Mouse (Mus musculus) layer of hippocampus, postnatal 36 days (tissue): ENCODE results near the gene Rbms1. TPM values are rescaled to one million over a fixed set of nuclear protein-coding genes. Genes with fewer than 3 reads are reported as not detected.

Source experiments
- DNase-seq, 2 experiments: peaks; one replicate each; pipeline ENCODE4 v3.0.0; 2022
- total RNA-seq, 2 experiments: library from RNA; stranded (reverse); gene quantifications; 2 replicates each; pipeline ENCODE4 v1.2.3; 2021

Rbms1 gene
- total RNA-seq, 2 experiments from 2014 or later = 11.2 to 16.0 TPM

DNA sequence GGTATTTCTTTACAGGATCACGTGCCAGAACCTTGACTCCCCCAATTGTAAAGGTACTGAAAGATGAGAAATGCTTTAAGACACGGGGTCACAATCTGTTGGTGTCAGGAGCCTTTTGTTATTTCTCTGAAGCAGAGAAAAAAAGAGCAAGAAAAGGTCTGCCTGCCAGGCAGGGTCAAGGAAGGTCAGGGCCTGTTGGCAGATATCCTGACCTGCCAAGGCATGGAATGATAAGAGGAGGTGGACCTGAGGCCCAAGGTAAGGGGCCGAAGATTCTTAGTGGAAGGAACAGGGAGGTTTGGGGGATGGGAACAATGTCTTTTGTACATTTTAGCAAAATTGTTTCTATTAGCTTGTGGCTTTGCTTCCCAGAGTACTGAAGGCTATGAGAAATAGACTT is 254.3 kb downstream of the Rbms1 start:
- DNase-seq = no peak

DNA sequence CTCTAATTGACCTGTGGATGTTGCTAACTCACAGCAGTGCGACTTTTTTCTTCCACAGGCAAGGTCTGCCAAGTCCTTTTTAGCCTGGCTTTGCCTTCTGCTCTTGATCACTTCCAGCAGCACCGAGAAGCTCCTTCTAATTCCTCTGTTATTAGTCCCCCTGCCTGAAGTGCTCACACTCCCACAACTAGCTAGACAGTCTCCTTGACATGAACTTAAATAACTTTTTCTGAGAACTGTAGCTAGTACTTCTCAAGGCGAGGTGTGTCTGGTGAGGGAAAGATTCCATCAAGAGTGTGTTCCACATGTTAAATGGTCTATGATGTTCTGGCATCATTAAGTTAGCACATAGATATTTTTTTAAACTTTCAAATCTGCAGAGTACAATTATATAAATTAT is 256.1 kb downstream of the Rbms1 start:
- DNase-seq = no peak

DNA sequence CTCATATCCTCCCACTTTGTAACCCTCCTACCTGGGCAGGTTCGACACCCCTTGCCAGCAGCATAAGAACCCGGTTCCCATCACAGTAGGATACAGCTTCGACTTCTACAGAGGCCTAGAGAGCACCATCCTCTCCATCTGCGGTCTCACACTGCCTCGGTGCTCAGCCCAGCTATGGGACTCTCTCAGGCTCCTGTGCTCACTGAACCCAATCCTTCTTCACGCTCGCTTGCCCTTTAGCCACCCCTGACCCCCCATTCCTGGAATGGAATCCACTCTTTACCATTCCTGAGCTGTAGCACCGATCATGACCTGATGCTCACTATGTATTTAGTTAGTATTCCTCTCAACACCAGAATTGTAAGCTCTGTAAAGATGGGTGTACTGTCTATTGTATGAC is 257.6 kb downstream of the Rbms1 start:
- DNase-seq = no peak

DNA sequence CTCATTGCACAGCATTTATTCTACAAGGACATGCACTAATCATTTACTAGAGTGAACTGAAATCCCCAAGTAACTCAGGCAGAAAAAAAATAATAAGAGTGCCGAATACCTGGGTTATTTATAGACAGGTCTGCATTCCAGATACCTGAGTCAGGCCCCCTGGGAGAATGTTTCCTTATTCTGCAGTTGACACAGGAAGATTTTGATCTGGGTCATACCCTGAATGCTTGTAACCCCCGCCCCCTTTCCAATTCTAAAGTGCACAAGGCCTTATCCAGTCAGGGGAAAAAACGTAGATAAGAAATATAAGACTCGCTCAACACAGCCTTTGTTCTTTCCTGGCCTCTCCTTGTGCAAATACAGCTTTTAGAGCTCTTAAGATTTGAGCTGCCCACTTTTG is 259.7 kb downstream of the Rbms1 start:
- DNase-seq = no peak

DNA sequence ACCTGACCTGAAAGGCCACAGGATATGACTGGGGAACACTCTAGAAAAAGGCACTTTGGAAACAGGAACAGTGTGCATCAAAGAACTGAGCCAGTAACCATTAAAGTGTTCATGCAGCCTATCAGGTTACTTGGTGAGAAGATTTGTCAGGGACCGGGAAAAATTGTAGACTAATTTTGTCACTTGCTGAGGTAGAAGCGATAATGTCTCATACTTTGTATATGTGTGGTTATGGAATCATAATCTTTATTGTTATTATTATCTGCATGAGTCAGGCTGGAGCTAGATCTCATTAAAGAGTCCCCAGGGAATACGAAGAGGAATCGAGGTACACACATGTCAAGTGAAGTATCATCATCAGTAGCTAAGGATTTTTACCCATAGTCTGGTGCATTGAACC is 262.0 kb downstream of the Rbms1 start:
- no peak for DNase-seq

Other genes with a start within 250 kb of the Rbms1 start
- under 1 TPM in 1 of 2 experiments, not detected in 1; 0.08 TPM for gene Itgb6, start 240.5 kb downstream of the Rbms1 start, total RNA-seq